Mouse (Mus musculus): ENCODE data around the gene Tomm20.
A peak's percentile ranks its signal among the peaks of the same experiment; 100 is the strongest.
"Not testable (repeated sequence)": the region's sequence is repeated elsewhere in the genome, so short reads cannot be mapped to it uniquely, and the experiment has no call there.

The Tomm20 gene

DNA sequence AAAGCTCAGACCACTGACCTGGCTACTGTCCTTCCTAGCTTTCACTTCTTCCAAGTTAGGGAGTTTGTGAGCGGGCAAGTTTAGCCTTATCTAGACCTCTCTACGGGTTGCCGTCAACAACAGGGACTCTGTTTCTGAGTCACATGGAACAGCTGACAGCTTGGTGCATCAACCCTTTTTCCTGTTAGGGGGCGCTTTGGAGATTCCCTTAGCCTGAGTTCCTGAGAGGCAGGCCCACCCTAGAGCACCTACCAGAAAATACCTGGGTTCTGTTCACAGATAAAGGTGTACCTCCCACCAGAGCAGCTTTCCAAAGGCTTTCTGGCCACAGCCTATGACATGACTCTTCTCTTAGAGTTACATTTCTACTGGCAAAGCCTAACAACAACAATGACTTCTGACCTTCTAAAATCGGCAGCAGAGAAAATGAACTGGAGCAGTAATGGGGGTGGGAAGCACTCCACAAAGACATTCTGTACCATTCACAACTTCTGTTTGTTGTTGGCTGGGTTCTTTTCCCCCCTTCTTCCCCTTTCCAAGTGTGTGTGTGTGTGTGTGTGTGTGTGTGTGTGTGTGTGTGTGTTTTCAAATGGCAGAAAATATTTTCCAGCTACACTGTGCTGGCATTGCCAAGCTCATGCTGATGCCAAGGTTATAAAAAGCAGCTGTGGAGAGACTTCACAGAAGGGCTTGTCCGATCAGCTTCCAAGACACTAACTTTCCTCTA lies 28.3 kb downstream of the Tomm20 start:
- no peak for DNase-seq (ENCODE audit: low spot score)

DNA sequence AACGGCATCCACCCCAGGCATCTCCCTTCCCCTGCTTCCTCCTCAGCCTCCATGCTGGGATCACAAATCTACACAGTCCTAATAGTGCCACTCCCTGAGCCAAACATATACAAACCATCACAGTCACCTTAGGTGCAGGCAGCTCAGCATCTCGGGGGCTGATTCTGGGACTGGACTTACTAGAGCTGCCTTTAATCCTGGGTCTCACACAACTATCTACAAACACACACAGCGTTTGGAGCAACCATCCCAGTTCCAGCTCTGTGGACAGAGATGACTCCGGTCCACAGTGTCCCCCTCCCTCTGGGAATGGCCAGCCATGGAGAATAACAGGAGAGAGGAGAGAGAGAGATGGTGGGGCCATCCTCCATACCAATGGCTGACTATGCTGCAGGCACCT lies 29.0 kb downstream of the Tomm20 start:
- DNase-seq (ENCODE audit: low spot score) = no peak

DNA sequence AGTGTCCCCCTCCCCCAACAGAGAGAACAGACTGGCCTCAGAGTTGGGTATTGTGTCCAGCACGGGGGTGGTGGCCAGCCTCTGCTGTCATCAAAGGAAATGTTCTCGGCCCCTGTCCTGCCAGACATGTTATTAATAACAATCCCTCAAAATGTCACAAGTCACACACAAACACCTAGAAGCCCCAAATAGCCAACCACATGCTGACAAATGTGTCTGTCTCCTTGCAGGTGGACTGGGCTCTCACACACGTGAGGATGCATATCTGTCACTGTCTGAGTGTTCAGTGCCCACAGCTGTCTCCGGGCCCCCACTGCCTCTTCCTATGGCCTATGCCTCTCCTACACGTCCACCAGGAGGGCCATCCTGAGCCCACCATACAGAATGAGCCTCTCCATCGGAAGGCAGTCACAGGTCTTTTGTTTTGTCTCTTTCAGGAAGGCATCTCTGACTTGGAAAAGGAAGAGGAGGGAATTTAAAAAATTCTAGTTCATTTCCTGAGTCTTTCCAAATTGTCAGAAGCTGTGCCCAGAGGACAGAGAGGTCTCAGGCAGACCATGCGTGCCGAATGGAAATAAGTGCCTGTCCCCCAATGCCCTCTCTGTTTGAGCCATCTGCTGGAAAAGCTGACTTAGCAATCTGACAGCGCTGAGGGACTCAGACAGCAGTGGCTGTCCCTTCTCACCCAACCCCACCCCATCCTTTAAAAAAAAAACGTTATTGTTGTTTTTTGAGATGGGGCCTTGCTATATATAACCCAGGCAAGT lies 30.9 kb downstream of the Tomm20 start:
- DNase-seq (ENCODE audit: low spot score) = no peak

DNA sequence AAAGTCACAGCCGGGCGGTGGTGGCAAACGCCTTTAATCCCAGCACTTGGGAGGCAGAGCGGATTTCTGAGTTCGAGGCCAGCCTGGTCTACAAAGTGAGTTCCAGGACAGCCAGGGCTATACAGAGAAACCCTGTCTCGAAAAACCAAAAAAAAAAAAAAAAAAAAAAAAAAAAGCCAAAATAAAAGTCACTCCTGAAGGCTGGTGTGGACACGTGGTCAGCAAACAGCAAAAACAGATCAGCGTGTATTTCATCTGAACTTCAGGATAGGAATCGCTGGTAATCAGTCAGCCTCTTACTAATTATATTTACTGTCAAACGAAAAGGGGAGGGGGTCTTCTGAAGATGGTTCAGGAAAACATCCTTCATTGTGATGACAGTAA lies 31.5 kb downstream of the Tomm20 start:
- DNase-seq (ENCODE audit: low spot score) = not testable (repeated sequence)

DNA sequence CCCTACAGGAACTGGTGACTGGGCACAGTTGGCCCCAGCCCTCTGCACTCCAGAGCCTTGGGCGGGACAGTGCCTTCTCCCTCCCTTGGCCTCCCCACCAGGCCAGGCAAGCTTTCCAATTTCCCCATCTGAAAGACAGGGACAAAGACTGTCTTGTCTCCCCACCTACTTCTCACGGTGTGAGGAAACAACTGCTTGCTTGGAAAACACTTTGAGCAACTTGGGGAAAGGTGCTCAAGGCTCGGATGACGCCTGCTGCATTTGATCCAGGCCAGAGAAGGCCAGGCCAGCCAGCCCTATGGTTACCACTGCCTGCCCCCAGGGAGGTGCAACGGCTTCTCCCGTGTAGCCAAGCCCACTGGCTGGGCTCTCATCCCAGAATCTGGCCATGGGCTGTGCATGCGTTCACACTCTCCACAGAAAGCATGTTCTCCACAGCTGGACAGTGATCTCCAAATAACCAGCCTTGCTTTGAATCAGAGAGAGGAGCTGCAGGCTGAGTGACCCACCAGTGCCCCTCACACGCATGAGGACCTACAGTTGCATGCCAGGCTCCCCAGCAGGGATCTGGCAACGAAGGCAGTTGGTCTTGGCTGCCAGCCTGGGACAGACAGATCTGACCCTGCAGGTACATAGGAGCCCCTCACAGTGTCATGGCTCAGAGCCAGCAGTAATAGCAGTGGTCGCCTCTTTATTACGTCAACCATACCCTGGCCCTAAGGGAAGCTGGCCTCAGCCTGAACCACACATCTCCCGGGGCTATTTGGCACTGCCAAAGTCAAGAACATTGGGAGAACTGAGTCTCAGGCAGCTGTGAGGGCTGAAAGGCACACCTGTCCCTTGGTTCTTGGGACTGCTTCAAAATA lies 32.2 kb downstream of the Tomm20 start:
- DNase-seq (ENCODE audit: low spot score) = no peak

DNA sequence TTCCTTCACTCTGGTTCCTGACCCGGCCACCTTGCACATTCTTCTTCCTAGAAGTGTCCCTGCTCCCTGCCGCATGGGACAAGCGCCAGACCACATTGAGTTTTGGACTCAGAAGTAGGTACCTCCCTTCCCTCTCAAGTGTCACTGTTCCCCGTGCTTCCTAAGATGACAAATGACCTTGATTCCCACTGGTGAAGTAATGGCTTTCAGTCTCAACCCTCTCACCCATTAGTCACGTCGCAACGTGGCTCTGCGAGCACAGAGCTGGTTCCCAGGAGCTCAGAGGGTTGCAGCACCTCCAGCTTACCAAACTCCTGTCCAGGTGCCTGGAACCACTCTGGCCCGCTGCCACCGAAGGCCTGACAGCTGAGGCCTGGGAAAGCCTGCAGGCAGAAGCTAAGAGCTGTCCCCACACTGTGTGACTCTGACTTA lies 36.3 kb downstream of the Tomm20 start:
- no peak for DNase-seq (ENCODE audit: low spot score)

DNA sequence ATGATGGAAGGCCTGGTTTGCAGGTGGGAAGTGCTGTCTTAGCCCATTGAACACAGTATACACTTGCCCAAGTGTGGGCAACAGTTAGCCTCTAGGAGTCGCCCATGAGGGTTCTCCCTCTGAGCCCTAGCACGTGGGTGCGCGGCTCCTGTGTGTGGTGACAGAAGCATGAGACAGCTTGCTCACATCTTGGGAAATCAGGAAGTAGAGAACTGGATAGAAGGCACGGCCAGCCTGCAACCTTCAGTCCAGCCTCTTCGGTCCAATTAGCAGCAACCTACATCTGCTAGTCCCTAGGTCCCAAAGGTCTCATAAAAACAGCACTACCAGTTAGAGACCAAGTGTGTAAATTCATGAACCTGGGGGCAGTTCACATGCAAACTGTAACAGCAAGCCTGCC lies 36.8 kb downstream of the Tomm20 start:
- DNase-seq (ENCODE audit: low spot score) = no peak

DNA sequence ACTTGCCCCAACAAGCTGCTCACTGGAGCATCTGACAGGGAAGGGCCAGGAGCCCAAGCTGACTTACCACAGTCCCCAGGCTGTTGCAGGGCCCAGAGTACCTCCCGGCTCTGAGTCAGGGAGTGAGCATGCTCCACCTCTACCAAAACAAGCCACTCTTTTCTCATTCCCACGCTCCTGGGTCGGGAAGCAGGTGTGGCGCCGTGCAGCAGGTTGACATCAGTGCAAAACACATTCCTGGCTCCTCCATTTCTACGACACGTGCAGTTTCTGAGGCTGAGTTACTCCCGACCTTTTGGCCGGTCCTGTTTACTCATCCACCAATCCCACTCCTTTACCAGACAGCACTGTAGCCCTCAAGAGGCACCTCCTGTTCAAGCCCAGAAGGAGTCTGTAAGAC lies 37.7 kb downstream of the Tomm20 start:
- no peak for DNase-seq (ENCODE audit: low spot score)

DNA sequence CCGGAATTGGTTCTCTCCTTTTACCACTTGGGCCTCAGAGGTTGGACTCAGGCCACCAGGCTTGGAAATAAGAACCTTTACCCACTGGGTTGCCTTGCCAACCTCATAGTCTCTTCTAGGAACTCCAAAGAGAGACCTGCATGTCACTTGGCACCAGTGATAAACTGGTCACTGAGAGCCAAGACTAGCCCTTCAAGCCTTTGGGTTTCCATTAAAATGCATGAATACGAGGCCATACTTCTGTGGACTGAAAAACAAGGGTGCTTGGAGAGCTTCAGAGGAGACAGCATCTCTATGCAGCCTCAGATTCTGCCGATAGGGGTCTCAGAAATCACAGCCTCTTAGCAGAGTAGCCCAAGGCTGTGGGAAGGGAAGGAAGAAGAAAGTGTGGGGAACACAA lies 38.3 kb downstream of the Tomm20 start:
- no peak for DNase-seq (ENCODE audit: low spot score)

DNA sequence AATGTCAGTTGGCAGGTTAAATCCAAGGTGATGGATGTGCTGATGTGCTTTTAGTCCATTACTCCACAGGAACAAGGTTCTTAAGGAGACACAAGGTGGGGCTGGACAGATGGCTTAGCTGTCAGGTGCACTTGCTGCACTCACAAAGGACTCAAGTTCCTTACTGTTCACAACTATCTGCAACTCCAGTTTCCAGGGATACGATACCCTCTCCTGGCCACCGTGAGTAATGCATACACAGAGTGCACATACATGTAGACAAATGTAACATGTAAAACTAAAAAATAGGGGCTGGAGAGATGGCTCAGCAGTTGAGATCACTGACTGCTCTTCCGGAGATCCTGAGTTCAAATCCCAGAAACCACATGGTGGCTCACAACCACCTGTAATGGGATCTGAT lies 40.3 kb downstream of the Tomm20 start:
- DNase-seq (ENCODE audit: low spot score) = peak; percentile 22

DNA sequence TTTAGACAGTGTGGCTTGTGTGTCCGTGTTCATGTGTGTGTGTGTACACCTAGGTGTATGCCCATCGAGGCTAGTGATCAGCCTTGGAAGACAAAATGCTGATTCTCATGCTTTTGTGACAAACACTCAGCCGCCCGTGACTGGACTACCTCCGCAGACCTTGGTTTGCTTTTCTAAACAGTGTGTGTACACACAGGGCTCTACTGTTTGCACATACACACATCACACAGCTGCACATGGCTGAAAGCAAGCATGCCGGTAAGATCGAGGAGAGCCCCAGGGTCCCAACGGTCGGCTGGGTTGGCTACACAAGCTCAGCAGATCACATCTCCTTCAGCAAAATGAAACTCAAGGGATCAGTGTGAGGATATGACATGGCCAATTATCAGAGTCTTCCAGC lies 41.7 kb downstream of the Tomm20 start:
- DNase-seq (ENCODE audit: low spot score) = no peak

DNA sequence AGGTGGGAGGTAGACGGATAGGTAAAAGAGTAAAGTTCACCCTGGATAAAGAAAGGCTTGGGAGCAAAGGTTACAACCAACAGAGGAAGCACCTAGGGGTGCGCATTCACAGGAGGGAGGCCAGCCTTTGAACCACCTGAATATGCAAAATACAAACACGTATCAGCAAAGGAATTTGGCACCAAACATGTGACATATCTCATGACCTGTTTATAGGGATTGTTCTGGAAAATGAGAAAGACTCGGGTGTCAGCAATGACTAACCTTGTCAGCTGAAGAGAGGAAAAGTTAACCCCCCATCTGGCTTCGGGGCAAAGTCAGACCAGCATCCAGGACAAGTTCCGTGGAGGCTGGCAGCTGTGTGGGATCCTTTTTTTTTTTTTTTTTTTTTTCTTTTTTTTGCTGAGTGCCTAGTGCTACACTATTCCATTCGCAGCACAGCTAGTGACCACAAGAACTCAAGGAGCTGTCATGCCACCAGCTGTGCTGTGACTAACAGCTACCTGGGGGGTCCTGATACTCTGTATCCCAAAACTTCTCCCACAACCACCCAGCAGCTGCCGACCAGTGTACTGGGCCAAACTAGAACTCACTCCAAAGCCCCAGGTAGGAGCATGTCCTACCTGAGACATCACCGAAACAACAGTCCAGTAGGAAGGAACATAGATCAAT lies 42.3 kb downstream of the Tomm20 start:
- no peak for DNase-seq (ENCODE audit: low spot score)

DNA sequence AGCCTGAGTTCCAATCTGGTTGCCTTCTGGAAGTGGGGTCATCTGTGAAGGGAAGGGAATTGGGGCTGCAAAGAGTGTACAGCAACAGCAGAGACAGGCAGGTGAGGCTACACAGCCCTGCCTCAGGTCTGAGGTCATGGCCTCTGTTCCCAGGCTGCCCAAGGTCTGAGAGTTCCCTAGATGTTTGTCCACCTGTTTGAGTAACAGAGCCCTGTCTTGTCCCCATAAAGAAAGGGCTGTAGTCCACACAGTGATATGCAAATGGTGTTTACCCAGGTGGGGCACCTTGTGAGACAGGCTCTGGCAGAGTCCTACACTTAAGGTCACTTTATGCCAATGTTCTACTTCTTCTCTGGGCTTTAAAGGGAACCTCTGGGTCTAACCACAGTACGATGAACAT lies 44.0 kb downstream of the Tomm20 start:
- no peak for DNase-seq (ENCODE audit: low spot score)

DNA sequence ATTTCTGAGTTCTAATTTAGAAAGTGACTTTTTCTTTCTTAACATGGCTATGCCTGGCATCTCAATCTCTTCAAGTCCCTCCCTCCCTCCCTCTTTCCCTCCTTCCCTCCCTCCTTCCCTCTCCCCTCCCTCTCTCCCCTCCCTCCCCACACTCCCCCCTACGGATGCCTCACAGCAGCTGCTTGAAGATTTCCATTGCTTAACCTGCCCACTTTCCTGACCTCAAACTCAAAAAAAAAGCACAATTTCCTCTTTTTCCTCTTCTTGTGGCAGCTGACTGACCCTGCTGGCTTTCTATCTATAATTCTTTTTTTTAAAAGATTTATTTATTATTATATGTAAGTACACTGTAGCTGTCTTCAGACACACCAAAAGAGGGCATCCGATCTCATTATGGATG lies 44.6 kb downstream of the Tomm20 start:
- no peak for DNase-seq (ENCODE audit: low spot score)

DNA sequence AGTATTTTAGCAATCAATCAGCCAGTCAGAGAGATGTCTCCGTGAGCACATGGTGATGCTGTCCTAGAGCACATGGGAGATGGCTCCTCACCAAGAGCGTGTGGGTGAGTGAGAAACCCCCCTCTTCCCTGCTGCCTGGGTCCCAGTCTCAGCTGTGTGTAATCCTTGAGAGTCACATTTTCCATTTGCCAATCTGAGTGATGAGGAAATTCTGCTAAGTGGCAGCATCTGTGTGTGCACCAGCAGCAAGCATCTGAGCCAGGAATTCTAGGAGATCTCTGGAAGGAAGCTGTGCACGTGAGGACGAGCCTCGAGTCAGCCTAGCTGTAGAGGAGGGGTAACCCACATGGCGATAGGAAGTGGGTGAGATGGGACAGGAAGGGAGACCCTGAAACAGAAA lies 50.5 kb downstream of the Tomm20 start:
- DNase-seq (ENCODE audit: low spot score) = no peak

DNA sequence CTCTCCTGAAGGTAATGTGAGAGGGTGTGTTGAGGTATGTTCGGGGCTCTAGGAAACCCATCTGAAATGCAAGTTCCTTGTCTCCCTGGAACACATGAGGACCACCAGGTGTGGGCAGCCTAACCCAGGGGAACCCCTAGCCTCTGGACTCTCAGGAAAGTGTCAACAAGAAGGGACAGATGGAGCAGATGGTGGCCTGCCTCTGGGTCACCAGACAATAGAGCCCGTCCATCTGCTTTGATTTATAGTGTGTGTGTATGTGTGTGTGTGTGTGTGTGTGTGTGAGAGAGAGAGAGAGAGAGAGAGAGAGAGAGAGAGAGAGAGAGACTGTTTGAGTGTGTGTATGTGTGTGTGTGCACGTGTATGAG lies 58.0 kb downstream of the Tomm20 start:
- DNase-seq (ENCODE audit: low spot score) = no peak

DNA sequence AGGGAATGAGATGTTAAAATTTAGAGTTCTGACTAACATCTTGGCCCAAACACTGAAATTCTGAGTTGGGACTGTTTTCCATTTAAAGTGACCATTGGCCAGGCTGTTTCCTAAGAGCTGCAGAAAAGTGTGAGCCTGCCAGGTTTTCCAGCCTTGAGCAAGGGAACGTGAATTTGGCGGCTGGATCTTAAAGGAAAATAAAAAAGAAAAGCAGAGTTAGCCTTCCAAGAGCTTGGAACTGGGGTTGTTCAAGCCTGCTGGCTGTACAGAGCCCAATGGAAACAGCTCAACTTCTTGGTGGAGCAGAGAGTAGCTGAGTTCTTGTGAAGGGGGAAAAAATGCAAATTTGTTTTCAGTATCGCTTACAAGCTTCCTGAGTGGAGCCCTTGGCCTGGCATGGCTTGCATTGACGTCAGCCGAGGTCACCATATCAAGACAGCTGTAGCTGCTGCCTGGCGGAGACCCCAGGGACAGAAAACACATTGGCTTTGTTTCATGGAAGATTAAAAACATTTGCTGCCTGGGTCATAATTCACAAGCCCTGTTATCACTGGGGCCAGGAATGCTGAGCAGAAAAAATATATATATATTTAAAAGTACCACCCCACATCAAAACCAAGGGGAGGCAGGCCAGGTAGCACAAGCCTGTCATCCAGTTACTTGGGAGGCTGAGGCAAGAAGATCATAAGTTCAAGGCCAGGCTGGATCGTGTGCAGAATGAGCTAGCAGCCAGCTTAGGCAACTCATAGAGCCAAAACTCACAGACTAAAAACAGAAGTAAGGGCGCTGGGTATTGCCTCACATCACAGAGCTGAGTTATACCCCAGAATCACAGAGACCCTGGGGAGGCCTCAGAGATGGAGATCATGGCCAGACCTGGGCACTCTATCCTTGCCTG lies 58.7 kb downstream of the Tomm20 start:
- no peak for DNase-seq (ENCODE audit: low spot score)

DNA sequence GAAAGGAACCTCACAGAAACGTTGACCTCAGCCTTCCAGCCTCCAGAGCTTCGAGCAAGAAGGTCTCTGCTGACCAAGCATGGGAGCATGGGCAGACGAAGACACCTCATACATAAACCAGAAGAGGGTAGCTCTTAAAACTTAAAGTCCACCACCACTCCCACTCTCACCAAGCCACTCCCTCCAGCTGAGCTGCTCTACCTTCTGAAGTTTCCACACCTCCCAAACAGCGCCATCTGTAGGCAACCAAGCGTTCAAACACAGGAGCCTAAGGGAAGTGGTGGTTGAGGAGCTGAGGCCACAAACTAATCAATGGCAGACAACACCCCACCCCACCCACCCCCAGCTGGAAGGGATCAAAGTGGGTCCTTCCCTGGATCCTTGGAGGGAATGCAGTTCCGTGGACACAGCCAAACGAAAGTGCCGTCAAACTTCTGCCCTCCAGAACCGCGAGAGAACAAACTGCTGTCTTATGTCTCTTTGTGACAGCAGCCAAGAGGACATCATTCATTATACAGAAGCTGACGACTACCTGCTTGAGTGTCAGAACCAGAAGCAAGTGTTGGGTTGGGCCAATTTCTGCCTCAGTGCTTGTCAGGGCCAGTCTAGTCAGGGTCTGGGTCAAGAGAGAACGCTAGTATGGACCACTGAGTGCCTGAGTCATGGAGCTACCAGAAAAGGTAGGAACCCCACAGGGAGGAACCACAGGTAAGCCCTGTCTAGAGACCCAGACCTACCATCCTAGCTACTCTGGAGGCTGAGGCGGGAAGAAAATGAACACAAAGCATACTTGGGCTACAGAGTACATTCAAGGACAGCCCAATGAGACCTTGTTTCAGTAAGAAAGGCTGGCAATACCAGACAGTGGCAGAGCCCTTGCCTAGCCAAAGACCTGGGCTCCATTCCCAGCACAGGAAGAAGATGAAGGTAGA lies 59.8 kb downstream of the Tomm20 start:
- peak; percentile 52 for DNase-seq (ENCODE audit: low spot score)

DNA sequence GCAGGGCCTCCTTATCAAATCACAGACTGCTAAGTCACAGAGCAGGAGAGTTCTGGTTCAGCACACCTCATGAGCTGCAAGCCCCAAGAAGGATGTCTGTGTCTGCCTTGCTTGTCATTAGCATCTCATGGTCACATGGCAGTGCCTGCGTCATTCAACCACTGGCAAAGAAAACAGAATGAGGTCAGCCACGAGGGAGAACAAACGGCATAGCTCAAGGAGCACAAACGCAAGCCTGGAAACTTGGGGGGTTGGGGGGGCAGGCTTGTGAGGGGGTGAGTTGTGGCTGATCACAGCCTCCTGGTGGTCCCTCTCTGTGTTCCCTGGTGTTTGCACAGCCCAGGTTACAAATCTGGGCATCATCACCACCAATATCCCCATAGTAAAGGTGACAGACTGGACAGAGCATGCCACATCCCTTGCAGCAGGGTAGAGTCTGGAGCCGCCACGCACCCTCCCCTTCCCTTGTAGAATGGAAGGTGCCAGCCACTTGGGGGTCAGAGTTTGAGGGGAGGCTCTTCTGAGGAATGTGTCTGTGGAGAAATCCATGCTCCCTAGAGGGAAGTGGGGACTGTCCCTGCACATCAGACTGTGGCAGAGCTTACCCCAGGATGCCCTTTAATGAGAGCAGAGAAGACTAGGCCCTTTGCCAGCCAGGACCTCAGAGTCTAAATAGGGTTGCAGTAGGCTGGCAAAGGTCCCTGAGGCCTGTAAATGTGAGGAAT lies 61.3 kb downstream of the Tomm20 start:
- peak; percentile 20 for DNase-seq (ENCODE audit: low spot score)
